Mouse (Mus musculus) liver, embryonic 14.5 days (tissue): ENCODE measurements at regions not wholly inside any gene's neighbourhood (a gene's known extent, or its start where the extent isn't known, plus 50 kb on each side); places are given as distances from the start of the nearest gene placed in this dataset.

ENCODE experiments used
- ATAC-seq: fragments of 200-750 bp; cut with Nextera tagmentation; 2 replicates; pipeline ENCODE4 v1.8.0; 2017; ENCODE audit warnings: moderate number of reproducible peaks, mild to moderate bottlenecking, moderate library complexity; ENCODE audit not compliant: insufficient read depth
- DNase-seq, 3 experiments: peaks; one replicate each; pipeline ENCODE4 v3.0.0-alpha.2; 2012 to 2013; ENCODE audit warnings: low read depth in 3 of 3, low spot score in 3 of 3
- H3K27ac ChIP-seq: fragments of 300-500 bp; sonication (generic); 2 replicates; pipeline ENCODE4 v1.5.1; 2014; ENCODE audit warnings: moderate library complexity, mild to moderate bottlenecking, control low read depth, inconsistent platforms
- H3K27me3 ChIP-seq: fragments of 300-500 bp; sonication (generic); 2 replicates; pipeline ENCODE4 v1.6.1; 2014; ENCODE audit warnings: mild to moderate bottlenecking, low read length, moderate library complexity; ENCODE audit not compliant: control insufficient read depth, insufficient read depth
- H3K36me3 ChIP-seq: fragments of 300-500 bp; sonication (generic); replicated peaks from 2 replicates; pipeline ENCODE4 v1.6.1; 2014; ENCODE audit warnings: low read depth; ENCODE audit not compliant: control insufficient read depth, insufficient read depth
- H3K4me1 ChIP-seq, 2 experiments: fragments of 200-500 bp in 1 of 2; fragments of 300-500 bp in 1 of 2; sonication (generic) in 1 of 2; replicated peaks; 2 replicates each; pipeline ENCODE4 v1.6.1; 2012 to 2014; ENCODE audit warnings: antibody characterized with exemption in 1 of 2, inconsistent platforms in 1 of 2, low read length in 1 of 2; ENCODE audit not compliant: control insufficient read depth in 2 of 2, insufficient read depth in 2 of 2
- H3K4me2 ChIP-seq: fragments of 300-500 bp; sonication (generic); 2 replicates; pipeline ENCODE4 v1.6.1; 2014; ENCODE audit warnings: low read depth, mild to moderate bottlenecking, control low read depth, moderate library complexity
- H3K4me3 ChIP-seq, 2 experiments: fragments of 200-500 bp in 1 of 2; fragments of 300-500 bp in 1 of 2; sonication (generic) in 1 of 2; 2 replicates each; pipeline ENCODE4 v1.5.1; 2012 to 2014; ENCODE audit warnings: low read depth in 2 of 2, low read length in 2 of 2, mild to moderate bottlenecking in 2 of 2, control low read depth in 1 of 2, inconsistent platforms in 1 of 2, moderate library complexity in 1 of 2; ENCODE audit not compliant: insufficient read depth in 1 of 2
- H3K9ac ChIP-seq: fragments of 300-500 bp; sonication (generic); replicated peaks from 2 replicates; pipeline ENCODE4 v1.6.1; 2014; ENCODE audit warnings: mild to moderate bottlenecking, control low read depth, moderate library complexity
- H3K9me3 ChIP-seq: fragments of 300-500 bp; sonication (generic); 2 replicates; pipeline ENCODE4 v1.6.1; 2016; ENCODE audit warnings: low read length, mixed read lengths; ENCODE audit not compliant: control insufficient read depth
- CTCF ChIP-seq: IDR thresholded peaks from 2 replicates; pipeline ENCODE4 v1.5.1; 2016; ENCODE audit warnings: antibody characterized with exemption, low read depth, control low read depth
- EP300 ChIP-seq: IDR thresholded peaks from 2 replicates; pipeline ENCODE4 v1.6.1; 2016; ENCODE audit warnings: antibody characterized with exemption, low read depth
- WGBS: fragments of 180-500 bp; shearing (Covaris S2); extraction: QIAGEN DNeasy Blood & Tissue Kit; methylation state at CpG from one replicate; pipeline ENCODE4 v1.1.7; 2014; ENCODE audit not compliant: insufficient replicate concordance; 5-methylcytosine and 5-hydroxymethylcytosine counted together

DNA sequence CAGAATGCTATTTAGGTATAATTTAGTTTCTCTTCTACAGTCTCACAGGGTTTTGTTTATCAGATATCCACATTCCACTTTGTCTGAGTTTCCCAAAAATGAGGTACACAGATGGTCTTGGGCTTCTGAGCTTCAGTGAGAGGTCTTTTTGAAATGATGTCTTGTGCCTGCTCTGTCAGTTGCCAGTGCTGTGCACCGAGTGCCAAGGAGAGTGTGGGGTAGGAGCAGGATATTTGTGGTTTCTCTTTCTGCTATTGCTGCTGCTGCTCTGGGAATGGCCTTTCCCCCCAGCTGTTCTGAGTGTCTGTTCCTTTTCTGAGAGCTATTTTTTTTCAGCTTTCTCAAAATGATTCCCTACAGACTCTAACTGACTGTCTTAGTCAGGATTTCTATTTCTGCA lies 60.1 kb upstream of the Gmds start:
- H3K4me1 ChIP-seq = no peaks in the 10 kb centered on the region
- no peak overlapping the region for H3K27ac ChIP-seq
- H3K27me3 ChIP-seq = no peaks in the 10 kb centered on the region
- no peak for ATAC-seq
- no peaks in the 10 kb centered on the region for H3K36me3 ChIP-seq
- WGBS = 17% methylated on average over 1 of the region's 1 CpGs
- H3K9ac ChIP-seq = no peak overlapping the region
- TF ChIP-seq CTCF = no peak
- TF ChIP-seq EP300 = no peak
- no peak overlapping the region for H3K4me2 ChIP-seq
- no peak for DNase-seq
- no peak overlapping the region for H3K4me3 ChIP-seq
- no peaks in the 10 kb centered on the region for H3K9me3 ChIP-seq
